Mouse (Mus musculus) forebrain, postnatal 0 days (tissue): Measurements from ENCODE around the gene Arpc1a. TPM values are rescaled to one million over a fixed set of nuclear protein-coding genes. Genes with fewer than 3 reads are reported as not detected.

ENCODE experiments used
- ATAC-seq: fragments of 200-750 bp; cut with Nextera tagmentation; 2 replicates; pipeline ENCODE4 v1.8.0; 2017; ENCODE audit warnings: mild to moderate bottlenecking, moderate library complexity
- DNase-seq: peaks from one replicate; pipeline ENCODE4 v3.0.0-alpha.2; 2015
- H3K27ac ChIP-seq: fragments of 300-500 bp; sonication (generic); 2 replicates; pipeline ENCODE4 v1.5.1; 2014; ENCODE audit warnings: low read depth, mild to moderate bottlenecking, antibody characterized with exemption, low read length, moderate library complexity, mixed read lengths
- H3K27me3 ChIP-seq: fragments of 300-500 bp; sonication (generic); 2 replicates; pipeline ENCODE4 v1.6.1; 2014; ENCODE audit warnings: mild to moderate bottlenecking, low read length, mixed read lengths; ENCODE audit not compliant: insufficient read depth
- H3K36me3 ChIP-seq: fragments of 300-500 bp; sonication (generic); 2 replicates; pipeline ENCODE4 v1.6.1; 2014; ENCODE audit warnings: mild to moderate bottlenecking, moderate library complexity; ENCODE audit not compliant: insufficient read depth
- H3K4me1 ChIP-seq: fragments of 300-500 bp; sonication (generic); 2 replicates; pipeline ENCODE4 v1.6.1; 2014; ENCODE audit warnings: antibody characterized with exemption; ENCODE audit not compliant: insufficient read depth
- H3K4me2 ChIP-seq: fragments of 300-500 bp; sonication (generic); 2 replicates; pipeline ENCODE4 v1.6.1; 2014; ENCODE audit warnings: low read depth, mild to moderate bottlenecking, moderate library complexity
- H3K4me3 ChIP-seq: fragments of 300-500 bp; sonication (generic); 2 replicates; pipeline ENCODE4 v1.5.1; 2014; ENCODE audit warnings: low read depth, low read length, mixed read lengths
- H3K9ac ChIP-seq: fragments of 300-500 bp; sonication (generic); 2 replicates; pipeline ENCODE4 v1.6.1; 2014; ENCODE audit warnings: mild to moderate bottlenecking
- H3K9me3 ChIP-seq: fragments of 300-500 bp; sonication (generic); 2 replicates; pipeline ENCODE4 v1.6.1; 2016; ENCODE audit warnings: low read length
- CTCF ChIP-seq: sonication (generic); IDR thresholded peaks from 2 replicates; pipeline ENCODE4 v1.5.1; 2016; ENCODE audit warnings: antibody characterized with exemption, control low read depth, low read depth
- WGBS: fragments of 180-500 bp; shearing (Covaris S2); extraction: QIAGEN DNeasy Blood & Tissue Kit; methylation state at CpG from one replicate; pipeline ENCODE4 v1.1.7; 2014; 5-methylcytosine and 5-hydroxymethylcytosine counted together
- polyA plus RNA-seq: library from polyadenylated mRNA; unstranded; fragments of >200 nt; fragmentation: Nextera tagmentation; extraction: Ambion mirVana; gene quantifications from 2 replicates; pipeline ENCODE4 v1.2.1, GENCODE M21; 2015
- total RNA-seq: library from RNA; depleted of rRNA; stranded (reverse); fragments of >200 nt; gene quantifications from 2 replicates; pipeline ENCODE4 v1.2.3, GENCODE M21; 2014

The Arpc1a gene
- total and polyA plus RNA-seq, 2 experiments from 2014 or later = 146 to 273 TPM

DNA sequence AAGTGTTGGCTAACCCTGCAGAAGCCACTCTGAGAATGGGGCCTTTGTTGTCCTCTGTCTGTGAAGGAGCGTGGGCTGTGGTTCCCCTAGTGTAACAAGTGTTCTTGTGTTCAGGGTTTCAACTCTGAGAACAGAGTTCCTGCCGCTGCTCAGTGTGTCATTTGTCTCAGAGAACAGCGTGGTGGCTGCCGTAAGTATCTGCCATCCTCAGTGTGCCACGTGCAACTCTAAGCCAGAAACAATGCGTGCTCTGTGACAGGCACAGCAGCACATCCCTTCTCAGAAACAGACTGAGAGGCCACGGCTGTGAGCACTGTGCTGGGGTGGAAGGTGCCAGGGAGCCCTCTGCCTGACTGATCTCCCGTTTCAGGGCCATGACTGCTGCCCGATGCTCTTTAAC is 20.7 kb downstream of the Arpc1a start:
- no peak overlapping the region for H3K27ac ChIP-seq
- WGBS = 83% methylated on average over 9 of the region's 9 CpGs
- no peak overlapping the region for H3K4me2 ChIP-seq
- DNase-seq (no peak), ATAC-seq (peak; percentile 70)
- no peak overlapping the region for H3K4me3 ChIP-seq
- no peaks in the 10 kb centered on the region for H3K9me3 ChIP-seq
- no peak for TF ChIP-seq CTCF
- H3K36me3 ChIP-seq = peaks cover 92% of the 10 kb centered on the region
- H3K9ac ChIP-seq = no peak overlapping the region
- no peaks in the 10 kb centered on the region for H3K4me1 ChIP-seq
- H3K27me3 ChIP-seq = no peaks in the 10 kb centered on the region

DNA sequence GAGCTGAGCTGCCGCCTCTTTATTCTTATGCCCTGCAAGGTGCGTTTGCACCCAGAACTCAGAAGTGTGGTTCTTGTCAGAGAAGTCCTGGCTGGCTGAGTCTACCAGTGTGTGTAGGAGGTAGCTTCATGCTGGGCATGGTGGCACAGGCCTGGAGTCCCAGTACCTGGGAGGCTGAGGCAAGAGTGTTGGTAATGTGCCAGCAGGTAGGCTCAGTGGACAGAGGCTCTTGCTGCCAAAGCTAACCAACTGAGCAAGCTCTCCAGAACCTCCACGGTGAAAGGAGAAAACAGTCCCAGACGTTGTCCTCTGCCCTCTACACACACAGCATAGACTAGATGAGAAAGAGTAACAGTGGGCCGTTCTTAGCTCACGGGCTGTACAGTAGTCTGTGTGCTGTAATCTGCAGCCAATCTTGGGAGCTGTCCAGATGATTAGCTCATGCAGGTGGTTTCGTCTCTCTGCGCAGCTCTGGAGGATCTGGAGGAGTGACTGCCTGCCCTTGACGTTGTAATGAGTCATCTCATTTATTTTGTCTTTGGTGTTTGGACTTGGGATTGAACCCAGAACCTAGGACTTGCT is 22.2 kb downstream of the Arpc1a start:
- Histone ChIP-seq H3K4me3 (no peak overlapping the region), H3K36me3 (peaks cover 92% of the 10 kb centered on the region), H3K27ac (no peak overlapping the region), H3K4me2 (no peak overlapping the region), H3K9ac (no peak overlapping the region), H3K4me1 (no peaks in the 10 kb centered on the region), H3K9me3 (no peaks in the 10 kb centered on the region), H3K27me3 (no peaks in the 10 kb centered on the region)
- no peak for TF ChIP-seq CTCF
- DNase-seq (no peak), ATAC-seq (no peak)
- WGBS = 89% methylated on average over 9 of the region's 9 CpGs

DNA sequence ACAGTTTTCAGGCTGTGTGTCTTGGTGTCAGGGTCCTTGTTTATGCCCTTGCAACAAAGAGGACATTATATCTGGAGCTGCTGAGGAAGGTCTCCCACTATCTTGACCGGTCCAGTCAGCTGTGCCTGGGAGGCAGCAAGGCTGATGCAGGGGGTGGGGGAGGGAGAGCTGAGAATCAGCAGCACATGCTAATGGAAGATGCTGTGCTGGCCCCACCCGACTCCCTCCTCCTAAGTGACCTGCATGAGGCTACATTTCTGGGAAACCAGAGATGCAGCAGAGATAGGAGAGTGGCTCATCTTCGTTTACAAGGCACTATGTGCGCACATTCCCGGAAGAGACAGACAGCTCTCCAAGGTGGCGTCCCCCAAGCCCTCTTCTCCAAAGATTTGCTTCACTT is 26.8 kb downstream of the Arpc1a start:
- peaks cover 7% of the 10 kb centered on the region; the same call in 1 of the 2 replicates for H3K27me3 ChIP-seq
- no peaks in the 10 kb centered on the region for H3K9me3 ChIP-seq
- no peak for ATAC-seq
- no peak overlapping the region for H3K4me2 ChIP-seq
- WGBS = 91% methylated on average over 6 of the region's 6 CpGs
- TF ChIP-seq CTCF = no peak
- no peak overlapping the region for H3K4me3 ChIP-seq
- no peak overlapping the region for H3K9ac ChIP-seq
- DNase-seq = no peak
- H3K4me1 ChIP-seq = no peaks in the 10 kb centered on the region
- H3K27ac ChIP-seq = no peak overlapping the region
- H3K36me3 ChIP-seq = peaks cover 51% of the 10 kb centered on the region

DNA sequence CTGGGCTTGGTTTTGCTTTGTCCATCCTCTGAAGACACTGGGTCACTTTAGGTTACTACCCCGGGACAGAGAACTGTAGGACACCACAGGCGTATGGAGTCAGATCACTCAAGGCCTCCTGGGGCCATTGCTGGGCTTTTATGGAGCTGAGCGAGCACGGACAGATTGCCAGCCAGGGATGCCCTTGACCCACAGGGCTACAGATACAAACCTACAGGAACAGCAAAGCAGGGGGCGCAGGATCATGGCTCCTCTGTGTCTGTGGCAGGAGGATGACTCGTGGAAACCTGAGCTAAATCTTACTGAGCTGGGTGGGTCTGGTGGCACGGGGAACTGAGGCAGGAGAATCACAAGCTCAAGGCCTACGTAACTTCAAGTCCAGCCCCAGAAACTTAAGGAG is 28.9 kb downstream of the Arpc1a start:
- ATAC-seq (no peak), DNase-seq (no peak)
- Histone ChIP-seq H3K36me3 (peaks cover 30% of the 10 kb centered on the region), H3K4me1 (no peaks in the 10 kb centered on the region), H3K9ac (no peak overlapping the region), H3K4me2 (no peak overlapping the region), H3K27ac (no peak overlapping the region), H3K9me3 (no peaks in the 10 kb centered on the region), H3K27me3 (peaks cover 7% of the 10 kb centered on the region; the same call in 1 of the 2 replicates), H3K4me3 (no peak overlapping the region)
- TF ChIP-seq CTCF = no peak
- 80% methylated on average over 8 of the region's 8 CpGs for WGBS

DNA sequence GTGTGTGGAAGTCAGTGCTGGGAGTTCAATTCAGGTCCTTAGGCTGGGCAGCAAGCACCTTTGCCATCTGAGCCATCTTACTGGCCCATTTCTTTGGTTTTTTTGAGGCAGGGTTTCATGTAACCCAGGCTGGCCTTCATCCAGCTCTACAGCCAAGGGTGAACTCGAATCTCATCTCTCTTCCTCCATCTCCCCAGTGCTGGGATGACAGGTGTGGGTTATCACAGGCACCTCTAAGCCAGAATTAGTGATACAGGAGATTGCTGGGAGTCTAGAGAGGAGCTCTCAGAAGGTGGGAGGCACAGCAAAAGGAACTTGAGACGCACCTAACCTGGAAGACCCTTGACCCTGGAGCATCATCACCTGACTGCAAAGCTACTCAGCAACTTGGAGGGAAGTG is 29.8 kb downstream of the Arpc1a start:
- H3K9ac ChIP-seq = no peak overlapping the region
- no peak for ATAC-seq
- no peak for DNase-seq
- peaks cover 21% of the 10 kb centered on the region for H3K36me3 ChIP-seq
- H3K4me2 ChIP-seq = peak overlapping the region; percentile 56
- no peak for TF ChIP-seq CTCF
- H3K4me1 ChIP-seq = no peaks in the 10 kb centered on the region
- WGBS = 56% methylated on average over 2 of the region's 2 CpGs
- peaks cover 7% of the 10 kb centered on the region; the same call in 1 of the 2 replicates for H3K27me3 ChIP-seq
- no peak overlapping the region for H3K4me3 ChIP-seq
- no peak overlapping the region for H3K27ac ChIP-seq
- no peaks in the 10 kb centered on the region for H3K9me3 ChIP-seq

DNA sequence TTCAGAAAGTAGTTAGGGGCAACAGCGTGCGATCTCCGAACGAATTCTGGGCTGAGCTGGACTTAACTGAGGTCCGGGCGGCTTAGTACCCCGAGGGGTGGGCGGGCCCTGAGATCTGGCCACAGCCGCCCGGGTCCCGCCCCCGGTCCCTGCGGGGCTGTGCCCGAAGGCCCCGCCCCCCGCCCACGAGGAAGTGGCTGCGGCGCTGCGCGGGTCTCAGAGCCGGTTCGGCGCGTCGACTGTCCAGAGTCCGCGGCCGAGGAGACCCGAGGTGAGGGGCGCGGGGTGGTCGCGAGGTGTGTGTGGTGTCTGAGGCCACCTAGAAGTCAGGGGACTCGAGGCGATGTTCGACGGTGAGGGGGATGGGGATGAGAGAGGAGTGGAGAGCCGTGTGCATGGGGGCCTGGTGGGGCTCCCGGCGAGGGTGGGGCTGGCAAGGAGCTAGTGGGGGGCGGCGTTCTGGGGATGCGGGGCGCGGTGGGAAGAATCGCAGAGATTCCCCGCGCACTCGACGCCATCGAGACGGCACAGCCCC is 30.5 kb downstream of the Arpc1a start, which contains the start of gene Arpc1b:
TSS of gene Arpc1b (plus strand) at position 145 of the 535 bp plus-strand sequence.
- no peak for TF ChIP-seq CTCF
- 2% methylated on average over 50 of the region's 53 CpGs for WGBS
- H3K4me3 ChIP-seq = peak within 1 kb of the TSS; percentile 43
- H3K36me3 ChIP-seq = peaks cover 16% of the 10 kb centered on the region
- H3K9me3 ChIP-seq = no peaks in the 10 kb centered on the region
- ATAC-seq = peak; percentile 52
- no peak within 1 kb of the TSS for H3K27ac ChIP-seq
- H3K4me2 ChIP-seq = peak within 1 kb of the TSS; percentile 56
- DNase-seq = peak; percentile 31
- no peaks in the 10 kb centered on the region for H3K4me1 ChIP-seq
- peak within 1 kb of the TSS; percentile 35; the same call in 1 of the 2 replicates for H3K9ac ChIP-seq
- peaks cover 7% of the 10 kb centered on the region; the same call in 1 of the 2 replicates for H3K27me3 ChIP-seq
